Mouse (Mus musculus) heart, adult 2 months (tissue): ENCODE measurements at regions not wholly inside any gene's neighbourhood (a gene's known extent, or its start where the extent isn't known, plus 50 kb on each side); places are given as distances from the start of the nearest gene placed in this dataset.

ENCODE experiments used
- DNase-seq, 2 experiments: peaks; one replicate each; pipeline ENCODE4 v3.0.0; 2021
- H3K27ac ChIP-seq: fragments of 200-600 bp; 2 replicates; pipeline ENCODE4 v1.8.1; 2022
- H3K27me3 ChIP-seq: fragments of 200-500 bp; 2 replicates; pipeline ENCODE4 v1.6.1; 2012; ENCODE audit warnings: mild to moderate bottlenecking, low read length, inconsistent platforms, mixed read lengths; ENCODE audit not compliant: control insufficient read depth, insufficient read depth
- H3K36me3 ChIP-seq: fragments of 200-500 bp; 2 replicates; pipeline ENCODE4 v1.6.1; 2012; ENCODE audit warnings: low read length, inconsistent platforms; ENCODE audit not compliant: control insufficient read depth, insufficient read depth
- H3K4me1 ChIP-seq: fragments of 200-500 bp; 2 replicates; pipeline ENCODE4 v1.6.1; 2011; ENCODE audit warnings: low read length; ENCODE audit not compliant: control insufficient read depth, insufficient read depth
- H3K4me3 ChIP-seq: fragments of 200-600 bp; 2 replicates; pipeline ENCODE4 v1.8.1; 2022
- H3K79me2 ChIP-seq: fragments of 200-500 bp; replicated peaks from 2 replicates; pipeline ENCODE4 v1.6.1; 2012; ENCODE audit warnings: mild to moderate bottlenecking, inconsistent platforms, low read length, moderate library complexity, mixed read lengths; ENCODE audit not compliant: control insufficient read depth, insufficient read depth
- H3K9ac ChIP-seq: fragments of 200-500 bp; 2 replicates; pipeline ENCODE4 v1.6.1; 2012; ENCODE audit warnings: low read depth, mild to moderate bottlenecking, control low read depth, inconsistent platforms, low read length, mixed read lengths
- CTCF ChIP-seq: fragments of 200-600 bp; IDR thresholded peaks from 2 replicates; pipeline ENCODE4 v1.8.1; 2022; ENCODE audit warnings: antibody characterized with exemption, mild to moderate bottlenecking, moderate library complexity
- EP300 ChIP-seq: fragments of 200-500 bp; IDR thresholded peaks from 2 replicates; pipeline ENCODE4 v1.6.1; 2011; ENCODE audit warnings: low read depth, low read length, control low read depth; ENCODE audit not compliant: insufficient read depth
- POLR2A ChIP-seq: fragments of 200-500 bp; IDR thresholded peaks from 2 replicates; pipeline ENCODE4 v1.6.1; 2011; ENCODE audit warnings: mild to moderate bottlenecking, low read depth, low read length, control low read depth; ENCODE audit not compliant: insufficient read depth
- WGBS: fragments of 180-500 bp; shearing (Covaris S2); methylation state at CpG from one replicate; pipeline ENCODE4 v1.1.7; 2018; 5-methylcytosine and 5-hydroxymethylcytosine counted together
- intact Hi-C: fragments of 180-260 bp; cut with DNase I; formaldehyde crosslinking; loops from one replicate; pipeline ENCODE4 v1.15.1; 2025

DNA sequence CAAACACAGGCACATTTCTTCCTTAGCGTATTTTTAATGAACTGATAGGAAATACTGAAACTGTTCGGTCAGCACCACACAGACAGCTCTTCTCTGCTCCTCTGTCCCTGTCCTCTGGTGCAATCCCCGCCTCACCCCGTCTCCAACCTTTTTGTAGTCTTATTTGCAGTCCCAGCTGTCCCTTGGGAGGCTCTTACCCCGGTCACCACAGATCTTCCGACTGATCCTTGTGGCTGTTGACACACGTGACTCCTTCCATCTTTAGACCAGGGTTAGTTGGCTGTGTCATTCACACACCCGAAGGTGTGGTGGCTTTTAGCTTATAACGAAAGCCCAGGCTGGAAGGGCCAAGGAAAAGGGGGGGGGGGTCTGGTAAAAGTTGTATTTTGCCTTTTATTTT lies 56.4 kb downstream of the Cyp26a1 start:
- Histone ChIP-seq H3K4me1 (no peaks in the 10 kb centered on the region), H3K9ac (no peak overlapping the region), H3K27ac (no peak overlapping the region), H3K27me3 (no peaks in the 10 kb centered on the region), H3K79me2 (no peaks in the 10 kb centered on the region), H3K36me3 (no peaks in the 10 kb centered on the region), H3K4me3 (no peak overlapping the region)
- intact Hi-C loops, result no loop called here
- TF ChIP-seq EP300 (no peak), POLR2A (no peak)
- WGBS, result 78% methylated on average over 9 of the region's 9 CpGs
- no peak for DNase-seq

DNA sequence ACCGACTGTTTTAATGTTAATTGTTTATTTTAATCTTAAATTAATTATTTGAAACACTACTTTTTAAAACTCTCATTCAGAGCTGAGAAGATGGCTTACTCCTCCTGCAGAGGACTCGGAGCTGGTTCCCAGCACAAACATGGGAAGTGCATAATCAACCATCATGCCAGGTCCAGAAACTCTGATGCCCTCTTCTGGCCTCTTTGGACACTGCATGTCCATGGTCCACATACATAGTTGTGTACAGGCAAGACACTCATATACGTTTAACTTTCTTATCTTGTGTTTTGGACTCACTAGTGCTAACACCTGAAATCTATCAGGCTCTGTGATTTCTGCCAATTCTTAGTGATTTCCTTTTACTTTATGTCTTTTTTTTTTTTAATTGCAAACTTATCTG lies 57.8 kb downstream of the Cyp26a1 start:
- H3K27ac ChIP-seq, result no peak overlapping the region
- no peaks in the 10 kb centered on the region for H3K4me1 ChIP-seq
- H3K4me3 ChIP-seq, result no peak overlapping the region
- 84% methylated on average over 3 of the region's 3 CpGs for WGBS
- intact Hi-C loops, result no loop called here
- no peak overlapping the region for H3K9ac ChIP-seq
- H3K79me2 ChIP-seq, result no peaks in the 10 kb centered on the region
- TF ChIP-seq POLR2A, result no peak
- peak; percentile 33 for TF ChIP-seq CTCF
- TF ChIP-seq EP300, result no peak
- DNase-seq, result no peak
- no peaks in the 10 kb centered on the region for H3K27me3 ChIP-seq
- no peaks in the 10 kb centered on the region for H3K36me3 ChIP-seq

- 88% methylated on average over 4 of the region's 4 CpGs for WGBS
- TF ChIP-seq CTCF (no peak), POLR2A (no peak)
- H3K9ac ChIP-seq, result no peak overlapping the region
- intact Hi-C loops, result no loop called here
- no peaks in the 10 kb centered on the region for H3K4me1 ChIP-seq
- H3K27ac ChIP-seq, result no peak overlapping the region
- H3K79me2 ChIP-seq, result no peaks in the 10 kb centered on the region
- no peak for DNase-seq
- no peaks in the 10 kb centered on the region for H3K36me3 ChIP-seq
- no peaks in the 10 kb centered on the region for H3K27me3 ChIP-seq
- H3K4me3 ChIP-seq, result no peak overlapping the region
Measured at GRCm38 (mm10) chr19:37769376-37769775, 71.8 kb downstream of the Cyp26a1 start.

DNA sequence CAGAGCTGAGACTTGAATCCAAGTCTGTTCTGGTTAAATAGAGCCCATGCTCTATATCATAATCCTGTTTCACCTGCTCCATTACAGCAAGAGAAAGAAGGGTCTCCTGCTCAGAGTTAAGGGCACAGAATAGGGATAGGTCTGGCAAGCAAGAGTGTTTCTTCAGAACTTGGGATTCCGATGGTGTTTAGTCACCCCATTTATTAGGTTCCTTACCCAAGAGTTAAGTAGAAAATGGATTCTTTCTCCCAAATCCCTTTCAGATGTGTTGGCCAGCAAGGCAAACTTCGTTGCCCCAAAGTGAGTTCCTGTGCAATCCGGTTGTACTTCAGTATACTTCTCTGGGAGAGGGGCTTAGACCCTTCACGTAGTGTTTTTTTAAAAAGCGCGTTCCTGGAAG lies 74.4 kb downstream of the Cyp26a1 start:
- intact Hi-C loops, result no loop called here
- WGBS, result 88% methylated on average over 6 of the region's 6 CpGs
- Histone ChIP-seq H3K36me3 (no peaks in the 10 kb centered on the region), H3K4me1 (no peaks in the 10 kb centered on the region), H3K27me3 (no peaks in the 10 kb centered on the region), H3K9ac (no peak overlapping the region), H3K27ac (no peak overlapping the region), H3K79me2 (no peaks in the 10 kb centered on the region), H3K4me3 (no peak overlapping the region)
- TF ChIP-seq POLR2A (no peak), EP300 (no peak), CTCF (no peak)
- DNase-seq, result no peak

DNA sequence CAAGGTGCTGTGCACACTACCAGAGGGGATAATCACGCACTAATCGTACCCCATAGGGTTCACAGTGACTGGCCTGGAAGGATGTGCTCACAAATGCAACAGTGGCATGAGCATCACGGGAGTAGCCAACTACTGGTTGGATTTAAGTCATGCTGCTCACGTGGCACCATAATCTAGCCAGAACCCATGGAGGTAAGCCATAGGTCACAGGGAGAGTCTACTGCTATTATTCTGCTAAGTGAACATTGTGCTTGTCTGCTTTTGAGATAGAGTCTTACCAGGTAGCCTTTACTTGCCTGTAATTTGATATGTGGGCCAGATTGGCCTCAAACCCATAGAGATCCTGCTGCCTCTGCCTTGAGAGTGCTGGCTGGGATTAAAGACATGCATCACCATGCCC lies 77.0 kb downstream of the Cyp26a1 start:
- no peak for TF ChIP-seq EP300
- TF ChIP-seq POLR2A, result no peak
- no peak for TF ChIP-seq CTCF
- Histone ChIP-seq H3K9ac (no peak overlapping the region), H3K36me3 (no peaks in the 10 kb centered on the region), H3K4me1 (no peaks in the 10 kb centered on the region), H3K27ac (no peak overlapping the region), H3K27me3 (no peaks in the 10 kb centered on the region), H3K4me3 (no peak overlapping the region), H3K79me2 (no peaks in the 10 kb centered on the region)
- intact Hi-C loops, result no loop called here
- WGBS, result 91% methylated on average over 4 of the region's 4 CpGs
- no peak for DNase-seq

DNA sequence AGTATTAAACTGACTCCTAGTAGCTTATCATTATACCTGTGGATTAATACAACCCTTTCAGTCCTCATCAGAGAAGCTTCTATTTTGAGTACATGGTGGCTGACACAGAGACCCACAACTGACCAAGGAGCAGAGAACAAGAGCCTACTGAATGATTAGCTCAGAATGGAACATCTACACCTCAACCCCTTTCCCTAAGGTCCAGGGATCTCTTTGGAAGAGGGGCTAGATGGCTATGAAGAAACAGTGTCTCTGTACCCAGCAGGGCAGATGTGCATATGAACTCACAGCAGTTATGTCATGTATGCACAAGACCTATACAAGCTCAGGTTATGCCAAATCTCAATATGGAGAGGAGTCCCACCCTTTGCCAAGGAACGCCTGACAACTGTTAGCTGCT lies 77.4 kb downstream of the Cyp26a1 start:
- TF ChIP-seq EP300, result no peak
- TF ChIP-seq CTCF, result no peak
- TF ChIP-seq POLR2A, result no peak
- H3K4me3 ChIP-seq, result no peak overlapping the region
- no peak overlapping the region for H3K9ac ChIP-seq
- no peaks in the 10 kb centered on the region for H3K27me3 ChIP-seq
- DNase-seq, result no peak
- intact Hi-C loops, result no loop called here
- no peak overlapping the region for H3K27ac ChIP-seq
- no peaks in the 10 kb centered on the region for H3K79me2 ChIP-seq
- no peaks in the 10 kb centered on the region for H3K36me3 ChIP-seq
- no peaks in the 10 kb centered on the region for H3K4me1 ChIP-seq
- WGBS, result 83% methylated on average over 1 of the region's 1 CpGs

- Histone ChIP-seq H3K9ac (no peak overlapping the region), H3K79me2 (no peaks in the 10 kb centered on the region), H3K27ac (no peak overlapping the region), H3K4me1 (no peaks in the 10 kb centered on the region), H3K27me3 (no peaks in the 10 kb centered on the region), H3K4me3 (no peak overlapping the region), H3K36me3 (no peaks in the 10 kb centered on the region)
- intact Hi-C loops, result no loop called here
- TF ChIP-seq POLR2A, result no peak
- TF ChIP-seq EP300, result no peak
- TF ChIP-seq CTCF, result no peak
- peak in 1 of 2 experiments; percentile 7 for DNase-seq
- WGBS, result 21% methylated on average over 6 of the region's 6 CpGs
Measured at GRCm38 (mm10) chr19:37777961-37778360, 80.4 kb downstream of the Cyp26a1 start.
